19 mouse cellular contexts compared by ENCODE assay signal in the genomic region with DNA sequence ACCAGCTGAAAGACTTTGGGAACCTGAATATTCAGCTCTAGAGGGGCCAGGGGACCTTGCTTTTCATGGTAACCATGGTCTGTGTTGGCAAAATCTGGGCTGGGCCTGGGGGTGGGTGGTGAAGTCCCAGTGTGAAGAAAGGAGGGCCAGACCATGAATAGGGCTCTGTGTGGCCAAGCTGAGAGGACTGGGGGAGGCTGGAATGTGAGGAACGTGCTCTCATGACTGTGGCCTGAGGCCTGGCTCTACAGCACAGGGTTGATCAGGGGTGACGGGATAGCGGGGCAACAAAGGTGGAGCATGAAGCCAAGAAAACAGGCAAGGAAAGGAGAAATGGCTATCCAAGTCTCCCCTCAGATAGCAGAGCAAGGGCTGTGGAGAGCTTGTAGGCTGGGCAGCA. TPM values are rescaled to one million over a fixed set of nuclear protein-coding genes. Genes with fewer than 3 reads are reported as not detected.
DNase-seq lines count a peak whose midpoint lies in the region; ATAC-seq and TF ChIP-seq lines count a peak whose summit lies in the region.
"Had no signal": no experiment of that assay in that cellular context is flagged by ENCODE, and none has a peak within 500 bp of the region (broad histone marks: within the 10 kb centered on the region; RNA-seq: fewer than 3 reads in every experiment).

No protein-coding gene starts in this region.

- H3K27ac ChIP-seq in heart, embryonic 14.5 days (replicated peaks in 1 of 2; ENCODE audit: control insufficient read depth in 1 of 2, insufficient read depth in 1 of 2, low read depth in 2 of 2, low read length in 2 of 2) = peak overlapping the region; percentile 28 to 62; a peak in 3 of 4 replicates
- H3K27ac ChIP-seq in lung, embryonic 14.5 days (ENCODE audit: low read depth) = no peak overlapping the region
- H3K27ac ChIP-seq: embryonic facial prominence, embryonic 10.5 days; forebrain, embryonic 15.5 days; heart, adult 2 months; hindbrain, embryonic 14.5 days; intestine, embryonic 15.5 days had no signal

- no peak overlapping the region for H3K9ac ChIP-seq in heart, embryonic 14.5 days (ENCODE audit: low read length)
- no peak overlapping the region for H3K9ac ChIP-seq in lung, embryonic 14.5 days
- H3K9ac ChIP-seq: forebrain, embryonic 15.5 days; hindbrain, embryonic 14.5 days; intestine, embryonic 15.5 days had no signal

- 0 out of 2 replicates have a peak, but pooled peaks cover 8% of the 10 kb centered on the region for H3K27me3 ChIP-seq in heart, embryonic 14.5 days (ENCODE audit: control insufficient read depth, insufficient read depth, low read length)
- no peaks in the 10 kb centered on the region for H3K27me3 ChIP-seq in lung, embryonic 14.5 days (ENCODE audit: insufficient read depth, low read length)
- H3K27me3 ChIP-seq: forebrain, embryonic 15.5 days; intestine, embryonic 15.5 days had no signal

- DNase-seq in heart, adult 18-20 months = no peak
- peak; percentile 31 for DNase-seq in kidney, adult 11 months
- no peak for DNase-seq in kidney, adult 8-10 months
- no peak for DNase-seq in lung, embryonic 14.5 days
- no peak for DNase-seq in lung, adult 2 months
- DNase-seq: adrenal gland, adult 8-10 months; adrenal gland, postnatal 36 days; cerebellum, adult 2 months; cerebellum, postnatal 10 days; gastrocnemius, postnatal 36 days; heart, adult 2 months; kidney, adult 9 months had no signal

- H3K9me3 ChIP-seq in heart, embryonic 14.5 days (ENCODE audit: control insufficient read depth, low read length) = no peaks in the 10 kb centered on the region
- H3K9me3 ChIP-seq in lung, embryonic 14.5 days (ENCODE audit: low read depth, low read length) = no peaks in the 10 kb centered on the region
- H3K9me3 ChIP-seq: embryonic facial prominence, embryonic 10.5 days; forebrain, embryonic 15.5 days; intestine, embryonic 15.5 days had no signal

- H3K4me2 ChIP-seq in heart, embryonic 14.5 days (ENCODE audit: low read length) = no peak overlapping the region
- no peak overlapping the region for H3K4me2 ChIP-seq in lung, embryonic 14.5 days
- H3K4me2 ChIP-seq: forebrain, embryonic 15.5 days; hindbrain, embryonic 14.5 days; intestine, embryonic 15.5 days had no signal

- TF ChIP-seq CTCF in lung, embryonic 14.5 days (IDR thresholded peaks at IDR 0.05; ENCODE audit: low read depth) = no peak
- no peak for TF ChIP-seq CTCF in lung, adult 2 months (IDR thresholded peaks at IDR 0.05; ENCODE audit: insufficient read depth, low read length)

- no peaks in the 10 kb centered on the region for H3K36me3 ChIP-seq in heart, embryonic 14.5 days (ENCODE audit: control insufficient read depth, insufficient read depth, low read length)
- H3K36me3 ChIP-seq in lung, embryonic 14.5 days (ENCODE audit: insufficient read depth) = no peaks in the 10 kb centered on the region
- H3K36me3 ChIP-seq: embryonic facial prominence, embryonic 10.5 days; forebrain, embryonic 15.5 days; intestine, embryonic 15.5 days had no signal

- H3K4me3 ChIP-seq in heart, embryonic 14.5 days (ENCODE audit: control insufficient read depth in 1 of 2, insufficient read depth in 1 of 2, low read depth in 1 of 2, low read length in 2 of 2) = no peak overlapping the region
- no peak overlapping the region for H3K4me3 ChIP-seq in lung, embryonic 14.5 days (ENCODE audit: low read depth, low read length)
- H3K4me3 ChIP-seq in lung, adult 2 months (replicated peaks; ENCODE audit: extremely low read depth, low read depth, low read length) = no peak overlapping the region
- H3K4me3 ChIP-seq: embryonic facial prominence, embryonic 10.5 days; erythroblast, embryonic 14.5 days; forebrain, embryonic 15.5 days; heart, adult 2 months; intestine, embryonic 15.5 days had no signal

- no peak for TF ChIP-seq POLR2A in lung, adult 2 months (IDR thresholded peaks at IDR 0.05; ENCODE audit: borderline replicate concordance, extremely low read depth, low read depth, low read length)

- 33% methylated on average over 3 of the region's 3 CpGs for WGBS in heart, embryonic 14.5 days
- 78% methylated on average over 3 of the region's 3 CpGs for WGBS in lung, embryonic 14.5 days
- 65% methylated on average over 3 of the region's 3 CpGs for WGBS in lung, adult 2 months

- ATAC-seq in heart, embryonic 14.5 days (ENCODE audit: insufficient number of reproducible peaks, insufficient read depth, low FRiP score, low read depth) = peak; percentile 54; the same call in 1 of the 2 replicates
- ATAC-seq in lung, embryonic 14.5 days (ENCODE audit: insufficient read depth) = peak; percentile 70; the same call in 1 of the 2 replicates
- no peak for ATAC-seq in erythroblast, adult 5-6 weeks (replicated peaks; ENCODE audit: low FRiP score, poor library complexity, severe bottlenecking)
- ATAC-seq: forebrain, embryonic 15.5 days; intestine, embryonic 15.5 days had no signal

- H3K4me1 ChIP-seq in heart, embryonic 14.5 days (ENCODE audit: control insufficient read depth in 2 of 2, insufficient read depth in 2 of 2, low read length in 2 of 2) = peaks cover 9 to 16% of the 10 kb centered on the region in 2 experiments; a peak in 3 of 4 replicates
- no peaks in the 10 kb centered on the region for H3K4me1 ChIP-seq in lung, embryonic 14.5 days (ENCODE audit: insufficient read depth)
- 0 out of 2 replicates have a peak, but pooled peaks cover 2% of the 10 kb centered on the region for H3K4me1 ChIP-seq in lung, adult 2 months (ENCODE audit: control insufficient read depth, insufficient read depth, low read length)
- H3K4me1 ChIP-seq: embryonic facial prominence, embryonic 10.5 days; forebrain, embryonic 15.5 days; intestine, embryonic 15.5 days had no signal

RNA-seq across cellular contexts. Expression of a gene that starts 9.4 kb away (rescaled TPM):
- polyA plus RNA-seq in heart, embryonic 14.5 days (2014; fragmentation: Nextera tagmentation; extraction: Ambion mirVana) = 11.3 and 12.0 TPM in 2 replicates
- 10 to 100 TPM; 28.1 to 30.4 TPM for total RNA-seq in heart, adult 18-20 months (2021)
- polyA plus RNA-seq in lung, embryonic 14.5 days (2014; fragmentation: Nextera tagmentation; extraction: Ambion mirVana) = 11.3 and 11.4 TPM in 2 replicates
- 87.0 and 89.6 TPM in 2 replicates for polyA plus RNA-seq in lung, adult 2 months (2012; rRNA removed)
- 1.3 and 7.9 TPM in 2 replicates for total RNA-seq in erythroblast, adult 5-6 weeks (2015; ENCODE audit: low replicate concordance)
- total RNA-seq in erythroblast, adult 5-6 weeks (2017; ENCODE audit: low replicate concordance) = 1.4 and 7.0 TPM in 2 replicates
